Mouse (Mus musculus) forebrain, embryonic 11.5 days (tissue): ENCODE data around the gene P4ha1. TPM values are rescaled to one million over a fixed set of nuclear protein-coding genes. Genes with fewer than 3 reads are reported as not detected.

Experiments
- ATAC-seq: fragments of 200-750 bp; cut with Nextera tagmentation; replicated peaks from 2 replicates; pipeline ENCODE4 v1.8.0; 2017; ENCODE audit warnings: moderate TSS enrichment; ENCODE audit not compliant: low FRiP score
- DNase-seq: peaks from one replicate; pipeline ENCODE4 v3.0.0-alpha.2; 2017; ENCODE audit warnings: low spot score
- H3K27ac ChIP-seq: fragments of 300-500 bp; sonication (generic); 2 replicates; pipeline ENCODE4 v1.5.1; 2014; ENCODE audit warnings: low read depth, low read length
- H3K27me3 ChIP-seq: fragments of 300-500 bp; sonication (generic); 2 replicates; pipeline ENCODE4 v1.6.1; 2014; ENCODE audit warnings: mild to moderate bottlenecking, low read length, mixed read lengths; ENCODE audit not compliant: control insufficient read depth, insufficient read depth
- H3K36me3 ChIP-seq: fragments of 300-500 bp; sonication (generic); 2 replicates; pipeline ENCODE4 v1.6.1; 2014; ENCODE audit warnings: mild to moderate bottlenecking, low read length, moderate library complexity, mixed read lengths; ENCODE audit not compliant: control insufficient read depth, insufficient read depth
- H3K4me1 ChIP-seq: fragments of 300-500 bp; sonication (generic); replicated peaks from 2 replicates; pipeline ENCODE4 v1.6.1; 2014; ENCODE audit warnings: low read length, mixed read lengths; ENCODE audit not compliant: control insufficient read depth, insufficient read depth
- H3K4me2 ChIP-seq: fragments of 300-500 bp; sonication (generic); 2 replicates; pipeline ENCODE4 v1.6.1; 2014; ENCODE audit warnings: low read depth, mild to moderate bottlenecking, low read length, moderate library complexity, mixed read lengths; ENCODE audit not compliant: severe bottlenecking
- H3K4me3 ChIP-seq: fragments of 300-500 bp; sonication (generic); 2 replicates; pipeline ENCODE4 v1.5.1; 2014; ENCODE audit warnings: low read depth, low read length
- H3K9ac ChIP-seq: fragments of 300-500 bp; sonication (generic); 2 replicates; pipeline ENCODE4 v1.6.1; 2014; ENCODE audit warnings: low read length
- H3K9me3 ChIP-seq: fragments of 300-500 bp; sonication (generic); 2 replicates; pipeline ENCODE4 v1.6.1; 2016; ENCODE audit warnings: low read length, mixed read lengths; ENCODE audit not compliant: control insufficient read depth
- WGBS: fragments of 180-500 bp; shearing (Covaris S2); extraction: QIAGEN DNeasy Blood & Tissue Kit; methylation state at CpG from one replicate; pipeline ENCODE4 v1.1.7; 2014; 5-methylcytosine and 5-hydroxymethylcytosine counted together
- polyA plus RNA-seq: library from polyadenylated mRNA; unstranded; fragments of >200 nt; fragmentation: Nextera tagmentation; extraction: Ambion mirVana; gene quantifications from 2 replicates; pipeline ENCODE4 v1.2.1, GENCODE M21; 2014

Gene P4ha1
- polyA plus RNA-seq, 1 experiment from 2014 or later: 46.1 TPM

- no peak overlapping the region for H3K4me2 ChIP-seq
- H3K27me3 ChIP-seq: no peaks in the 10 kb centered on the region
- 85% methylated on average over 6 of the region's 6 CpGs for whole genome bisulfite sequencing
- ATAC-seq: no peak
- H3K4me3 ChIP-seq: no peak overlapping the region
- no peaks in the 10 kb centered on the region for H3K36me3 ChIP-seq
- H3K9ac ChIP-seq: no peak overlapping the region
- no peaks in the 10 kb centered on the region for H3K9me3 ChIP-seq
- H3K4me1 ChIP-seq: no peaks in the 10 kb centered on the region
- no peak for DNase-seq
- H3K27ac ChIP-seq: no peak overlapping the region
Measured at GRCm38 (mm10) chr10:59310691-59311457, 12.2 kb upstream of the P4ha1 start.

GRCm38 (mm10) chr10:59311881-59312280 lies 11.2 kb upstream of the P4ha1 start:
- Histone ChIP-seq H3K9me3 (no peaks in the 10 kb centered on the region), H3K27ac (no peak overlapping the region), H3K27me3 (no peaks in the 10 kb centered on the region), H3K36me3 (no peaks in the 10 kb centered on the region), H3K4me3 (no peak overlapping the region), H3K4me2 (no peak overlapping the region), H3K4me1 (no peaks in the 10 kb centered on the region), H3K9ac (no peak overlapping the region)
- ATAC-seq: no peak
- WGBS: 89% methylated on average over 5 of the region's 5 CpGs
- DNase-seq: no peak

GRCm38 (mm10) chr10:59321112-59321511 lies 2.0 kb upstream of the P4ha1 start:
- no peak overlapping the region for H3K4me3 ChIP-seq
- 90% methylated on average over 3 of the region's 3 CpGs for WGBS
- H3K4me1 ChIP-seq: peaks cover 2% of the 10 kb centered on the region; the same call in 1 of the 2 replicates
- no peak overlapping the region for H3K27ac ChIP-seq
- H3K27me3 ChIP-seq: no peaks in the 10 kb centered on the region
- H3K9ac ChIP-seq: no peak overlapping the region
- H3K9me3 ChIP-seq: no peaks in the 10 kb centered on the region
- H3K36me3 ChIP-seq: no peaks in the 10 kb centered on the region
- no peak for DNase-seq
- ATAC-seq: no peak
- no peak overlapping the region for H3K4me2 ChIP-seq

- DNase-seq (no peak), ATAC-seq (no peak)
- Histone ChIP-seq H3K4me1 (peaks cover 2% of the 10 kb centered on the region; the same call in 1 of the 2 replicates), H3K36me3 (no peaks in the 10 kb centered on the region), H3K4me3 (no peak overlapping the region), H3K4me2 (no peak overlapping the region), H3K27ac (peak overlapping the region; percentile 64; the same call in 1 of the 2 replicates), H3K9ac (peak overlapping the region; percentile 17; the same call in 1 of the 2 replicates), H3K9me3 (no peaks in the 10 kb centered on the region), H3K27me3 (no peaks in the 10 kb centered on the region)
- WGBS: 55% methylated on average over 4 of the region's 4 CpGs
Measured at GRCm38 (mm10) chr10:59322271-59322670, 825 bp upstream of the P4ha1 start.

- peak overlapping the region; percentile 88 for H3K4me2 ChIP-seq
- H3K9ac ChIP-seq: peak overlapping the region; percentile 89
- ATAC-seq (peak; percentile 82), DNase-seq (no peak)
- no peaks in the 10 kb centered on the region for H3K27me3 ChIP-seq
- peak overlapping the region; percentile 82 for H3K4me3 ChIP-seq
- H3K27ac ChIP-seq: peak overlapping the region; percentile 88
- peaks cover 2% of the 10 kb centered on the region; the same call in 1 of the 2 replicates for H3K4me1 ChIP-seq
- no peaks in the 10 kb centered on the region for H3K9me3 ChIP-seq
- 0% methylated on average over 43 of the region's 49 CpGs for WGBS
- H3K36me3 ChIP-seq: no peaks in the 10 kb centered on the region
Measured at GRCm38 (mm10) chr10:59323488-59324161, 529 bp downstream of the P4ha1 start.

- Histone ChIP-seq H3K4me3 (peak overlapping the region; percentile 82), H3K9ac (peak overlapping the region; percentile 89), H3K4me1 (peaks cover 2% of the 10 kb centered on the region; the same call in 1 of the 2 replicates), H3K4me2 (peak overlapping the region; percentile 88), H3K9me3 (no peaks in the 10 kb centered on the region), H3K27me3 (no peaks in the 10 kb centered on the region), H3K27ac (peak overlapping the region; percentile 88; the same call in 1 of the 2 replicates), H3K36me3 (no peaks in the 10 kb centered on the region)
- WGBS: 14% methylated on average over 15 of the region's 15 CpGs
- ATAC-seq: no peak
- peak; percentile 57 for DNase-seq
Measured at GRCm38 (mm10) chr10:59324311-59325165, 1.4 kb downstream of the P4ha1 start.

- no peak overlapping the region for H3K27ac ChIP-seq
- H3K9me3 ChIP-seq: no peaks in the 10 kb centered on the region
- ATAC-seq: no peak
- no peak overlapping the region for H3K4me3 ChIP-seq
- no peaks in the 10 kb centered on the region for H3K27me3 ChIP-seq
- DNase-seq: no peak
- H3K9ac ChIP-seq: no peak overlapping the region
- H3K4me2 ChIP-seq: no peak overlapping the region
- no peaks in the 10 kb centered on the region for H3K36me3 ChIP-seq
- 67% methylated on average over 8 of the region's 8 CpGs for WGBS
- H3K4me1 ChIP-seq: peaks cover 2% of the 10 kb centered on the region; the same call in 1 of the 2 replicates
Measured at GRCm38 (mm10) chr10:59326612-59327315, 3.7 kb downstream of the P4ha1 start.

- Histone ChIP-seq H3K9me3 (no peaks in the 10 kb centered on the region), H3K4me2 (no peak overlapping the region), H3K9ac (no peak overlapping the region), H3K27ac (no peak overlapping the region), H3K4me3 (no peak overlapping the region), H3K4me1 (peaks cover 2% of the 10 kb centered on the region; the same call in 1 of the 2 replicates), H3K27me3 (no peaks in the 10 kb centered on the region), H3K36me3 (no peaks in the 10 kb centered on the region)
- 84% methylated on average over 3 of the region's 3 CpGs for WGBS
- no peak for ATAC-seq
- no peak for DNase-seq
Measured at GRCm38 (mm10) chr10:59327316-59327710, 4.2 kb downstream of the P4ha1 start.
